Mouse (Mus musculus) testis, adult 2 months (tissue): Measurements from ENCODE around the gene Lrrc45. TPM values are rescaled to one million over a fixed set of nuclear protein-coding genes. Genes with fewer than 3 reads are reported as not detected.
A peak's percentile ranks its signal among the peaks of the same experiment; 100 is the strongest.

Experiments
- H3K27ac ChIP-seq: fragments of 200-500 bp; 2 replicates; pipeline ENCODE4 v1.5.1; 2012; ENCODE audit warnings: low read depth, low read length; ENCODE audit not compliant: control insufficient read depth, insufficient read depth
- H3K27me3 ChIP-seq: fragments of 200-500 bp; 2 replicates; pipeline ENCODE4 v1.6.1; 2012; ENCODE audit warnings: mild to moderate bottlenecking, low read length, moderate library complexity; ENCODE audit not compliant: control insufficient read depth, insufficient read depth
- H3K36me3 ChIP-seq: fragments of 200-500 bp; 2 replicates; pipeline ENCODE4 v1.6.1; 2012; ENCODE audit warnings: mild to moderate bottlenecking, low read length; ENCODE audit not compliant: control insufficient read depth, insufficient read depth
- H3K4me1 ChIP-seq: fragments of 200-500 bp; 2 replicates; pipeline ENCODE4 v1.6.1; 2012; ENCODE audit warnings: low read length; ENCODE audit not compliant: control insufficient read depth, insufficient read depth
- H3K4me3 ChIP-seq: fragments of 200-500 bp; 2 replicates; pipeline ENCODE4 v1.5.1; 2012; ENCODE audit warnings: low read depth, mild to moderate bottlenecking, low read length, moderate library complexity, mixed read lengths; ENCODE audit not compliant: control insufficient read depth
- CTCF ChIP-seq: fragments of 200-500 bp; IDR thresholded peaks from 2 replicates; pipeline ENCODE4 v1.5.1; 2012; ENCODE audit warnings: low read depth, mild to moderate bottlenecking, inconsistent platforms, low read length, moderate library complexity; ENCODE audit not compliant: control insufficient read depth, insufficient read depth, insufficient replicate concordance
- POLR2A ChIP-seq: fragments of 200-500 bp; IDR thresholded peaks from 2 replicates; pipeline ENCODE4 v1.6.1; 2012; ENCODE audit warnings: low read depth, mild to moderate bottlenecking, inconsistent platforms, low read length, moderate library complexity; ENCODE audit not compliant: control insufficient read depth
- polyA plus RNA-seq: library from polyadenylated mRNA; depleted of rRNA; stranded (reverse); fragments of >200 nt; gene quantifications from 2 replicates; pipeline ENCODE4 v1.2.3, GENCODE M21; 2012

The Lrrc45 gene
- polyA plus RNA-seq, 1 experiment, result 10.7 TPM

DNA sequence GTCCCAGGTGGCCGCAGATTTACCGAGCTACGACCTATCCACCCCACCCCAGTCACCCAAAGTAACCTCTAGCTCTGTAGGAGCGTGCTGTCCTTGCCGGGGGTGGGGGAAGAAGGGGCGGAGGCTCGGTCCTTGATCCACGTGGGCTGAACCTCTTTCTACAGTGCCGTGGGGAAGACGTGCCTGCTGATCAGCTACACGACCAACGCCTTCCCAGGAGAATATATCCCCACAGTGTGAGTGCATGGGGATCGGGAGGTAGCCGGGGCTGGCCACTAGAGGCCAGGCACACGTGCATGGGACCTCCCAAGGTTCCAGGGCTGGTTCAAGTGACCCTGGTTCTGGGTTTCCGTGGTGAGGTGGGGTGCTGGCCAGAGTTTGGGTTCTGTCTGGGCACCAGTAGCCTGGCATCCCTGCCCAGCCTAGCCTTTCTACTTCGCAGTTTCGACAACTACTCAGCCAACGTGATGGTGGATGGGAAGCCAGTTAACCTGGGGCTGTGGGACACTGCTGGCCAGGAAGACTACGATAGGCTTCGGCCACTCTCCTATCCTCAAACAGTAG lies 8.4 kb downstream of the Lrrc45 start:
- H3K27ac ChIP-seq, result no peak overlapping the region
- H3K4me3 ChIP-seq, result peak overlapping the region; percentile 46
- H3K36me3 ChIP-seq, result no peaks in the 10 kb centered on the region
- peaks cover 21% of the 10 kb centered on the region for H3K4me1 ChIP-seq
- no peaks in the 10 kb centered on the region for H3K27me3 ChIP-seq
- TF ChIP-seq POLR2A (no peak), CTCF (no peak)

DNA sequence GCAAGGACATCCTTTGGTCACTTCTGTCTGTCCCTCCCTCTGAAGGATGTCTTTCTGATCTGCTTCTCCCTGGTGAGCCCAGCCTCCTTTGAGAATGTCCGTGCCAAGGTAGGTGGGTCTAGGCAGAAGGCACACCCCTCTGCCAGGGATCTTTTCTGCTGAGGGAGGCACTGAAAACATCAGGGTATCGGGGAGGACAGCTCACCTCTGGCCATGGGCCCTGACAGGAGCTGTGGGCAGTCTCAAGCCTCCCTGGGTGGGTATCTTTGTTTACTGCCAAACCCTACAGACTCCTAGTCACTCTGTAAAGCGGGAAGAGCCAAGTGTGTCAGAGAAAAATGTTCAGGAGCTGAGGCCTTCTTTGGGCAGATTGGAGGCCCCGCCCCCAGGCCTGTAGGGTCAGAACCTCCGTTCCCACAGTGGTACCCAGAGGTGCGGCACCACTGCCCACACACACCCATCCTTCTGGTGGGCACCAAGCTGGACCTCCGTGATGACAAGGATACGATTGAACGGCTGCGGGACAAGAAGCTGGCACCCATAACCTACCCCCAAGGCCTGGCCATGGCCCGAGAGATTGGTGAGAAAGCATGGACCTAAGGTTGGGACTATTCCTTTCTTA lies 9.1 kb downstream of the Lrrc45 start:
- TF ChIP-seq POLR2A (no peak), CTCF (no peak)
- Histone ChIP-seq H3K4me3 (no peak overlapping the region), H3K4me1 (peaks cover 21% of the 10 kb centered on the region), H3K27me3 (no peaks in the 10 kb centered on the region), H3K36me3 (no peaks in the 10 kb centered on the region), H3K27ac (no peak overlapping the region)

GRCm38 (mm10) chr11:120723509-120723908 lies 9.8 kb downstream of the Lrrc45 start:
- no peak overlapping the region for H3K27ac ChIP-seq
- H3K4me1 ChIP-seq, result peaks cover 21% of the 10 kb centered on the region
- no peaks in the 10 kb centered on the region for H3K27me3 ChIP-seq
- no peak for TF ChIP-seq POLR2A
- TF ChIP-seq CTCF, result no peak
- H3K4me3 ChIP-seq, result no peak overlapping the region
- H3K36me3 ChIP-seq, result no peaks in the 10 kb centered on the region

DNA sequence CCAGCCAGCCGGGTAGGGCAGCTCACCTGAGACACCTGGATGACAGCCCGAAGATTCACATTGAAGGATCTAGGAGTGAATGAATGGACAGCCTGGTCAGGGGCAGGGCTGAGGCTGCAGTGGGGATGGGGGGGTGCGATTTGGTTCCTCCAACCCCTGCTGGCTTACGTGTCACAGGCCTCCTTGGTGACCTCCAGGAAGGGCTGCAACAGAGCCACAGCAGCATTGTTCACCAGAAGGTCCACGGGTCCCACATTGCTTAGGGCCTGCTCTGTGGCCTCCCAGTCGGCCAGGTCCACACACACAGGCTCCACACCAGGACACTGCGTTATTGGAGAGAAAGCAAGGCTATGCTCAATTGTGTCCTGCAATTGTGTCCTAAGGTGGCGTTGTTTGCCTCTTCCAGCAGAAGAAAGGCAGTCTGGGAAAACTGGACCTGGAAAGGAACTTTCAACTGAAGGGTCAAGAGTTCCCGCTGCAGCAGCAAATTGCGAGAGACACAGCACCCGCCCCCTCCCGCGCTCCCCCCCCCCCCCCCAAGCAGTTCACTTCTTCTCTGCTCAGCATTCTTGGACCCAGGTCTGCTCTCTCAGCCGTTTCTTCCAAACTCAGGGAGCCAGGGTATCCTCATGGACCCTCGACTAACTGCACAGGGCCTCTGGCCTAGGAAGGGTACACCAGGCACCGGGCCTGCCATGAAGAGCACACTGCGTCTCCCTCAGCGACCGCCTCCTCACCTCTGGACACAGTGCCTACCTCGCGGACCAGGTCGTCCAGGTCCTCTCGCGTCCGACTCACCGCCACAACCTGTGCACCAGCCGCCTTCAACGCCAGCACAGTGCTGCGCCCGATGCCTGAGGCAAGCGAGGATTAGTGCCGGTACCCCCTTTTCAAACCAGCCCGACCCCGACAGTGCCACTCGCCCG lies 12.8 kb downstream of the Lrrc45 start:
- no peaks in the 10 kb centered on the region for H3K27me3 ChIP-seq
- H3K4me3 ChIP-seq, result peak overlapping the region; percentile 71
- H3K36me3 ChIP-seq, result no peaks in the 10 kb centered on the region

DNA sequence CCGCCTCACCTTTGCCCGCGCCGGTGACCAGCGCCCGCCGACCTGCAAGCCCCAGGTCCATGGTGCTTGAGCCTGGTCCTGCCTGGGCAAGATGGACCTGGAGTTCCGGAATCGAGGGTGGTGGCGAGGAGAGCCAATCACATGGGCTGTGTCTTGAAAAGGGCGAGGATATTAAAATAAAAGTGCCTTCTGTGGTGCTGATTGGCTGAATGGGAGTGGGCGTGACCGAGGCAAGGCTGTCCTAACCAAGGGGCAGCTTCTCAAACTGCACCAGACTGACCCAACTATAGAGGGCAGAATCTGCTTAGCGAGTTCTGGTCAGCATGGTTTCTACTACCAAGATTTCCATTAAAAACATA lies 13.4 kb downstream of the Lrrc45 start, which contains the start of gene Dcxr:
Dcxr (minus strand) TSS at position 113 of the 359 bp plus-strand sequence.
- no peak within 1 kb of the TSS for H3K27ac ChIP-seq
- H3K36me3 ChIP-seq, result no peaks in the 10 kb centered on the region
- no peaks in the 10 kb centered on the region for H3K27me3 ChIP-seq
- TF ChIP-seq CTCF, result peak; percentile 27; the same call in 1 of the 2 replicates
- TF ChIP-seq POLR2A, result no peak
- peak within 1 kb of the TSS; percentile 71 for H3K4me3 ChIP-seq
- H3K4me1 ChIP-seq, result peaks cover 12% of the 10 kb centered on the region

More for the DNA sequence above, 12.8 kb downstream of the Lrrc45 start:
- Histone ChIP-seq H3K27ac (no peak overlapping the region), H3K4me1 (peaks cover 18% of the 10 kb centered on the region)
- TF ChIP-seq CTCF (no peak), POLR2A (no peak)

DNA sequence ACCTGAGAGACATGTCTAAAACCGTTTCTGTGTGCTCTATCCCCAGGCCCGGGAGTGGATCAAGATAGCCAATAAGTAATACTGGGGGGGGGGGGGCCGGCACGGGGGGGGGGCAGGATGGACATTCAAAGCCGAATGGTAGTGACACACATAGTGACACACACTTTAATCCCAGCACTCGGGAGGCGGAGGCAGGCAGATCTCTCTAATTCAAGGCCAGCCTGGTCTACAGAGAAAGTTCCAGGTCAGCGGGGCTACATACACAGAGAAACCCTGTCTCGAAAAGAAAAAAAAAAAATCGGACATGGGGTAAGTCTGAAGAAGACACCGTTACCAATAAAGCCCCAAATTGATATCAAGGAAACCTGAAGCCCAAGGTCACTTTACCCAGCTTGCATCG lies 13.8 kb downstream of the Lrrc45 start:
- no peak for TF ChIP-seq POLR2A
- no peak for TF ChIP-seq CTCF
- no peaks in the 10 kb centered on the region for H3K27me3 ChIP-seq
- no peak overlapping the region for H3K4me3 ChIP-seq

More for the DNA sequence above, 13.8 kb downstream of the Lrrc45 start:
- Histone ChIP-seq H3K4me1 (peaks cover 9% of the 10 kb centered on the region; the same call in 1 of the 2 replicates), H3K36me3 (no peaks in the 10 kb centered on the region), H3K27ac (no peak overlapping the region)
